Mouse (Mus musculus) ES-CJ7 (cell line): Measurements from ENCODE around the gene Lyl1.

ENCODE experiments used
- DNase-seq: peaks from one replicate; pipeline ENCODE4 v3.0.0; 2011; ENCODE audit warnings: low read depth, low spot score

Lyl1 gene

DNA sequence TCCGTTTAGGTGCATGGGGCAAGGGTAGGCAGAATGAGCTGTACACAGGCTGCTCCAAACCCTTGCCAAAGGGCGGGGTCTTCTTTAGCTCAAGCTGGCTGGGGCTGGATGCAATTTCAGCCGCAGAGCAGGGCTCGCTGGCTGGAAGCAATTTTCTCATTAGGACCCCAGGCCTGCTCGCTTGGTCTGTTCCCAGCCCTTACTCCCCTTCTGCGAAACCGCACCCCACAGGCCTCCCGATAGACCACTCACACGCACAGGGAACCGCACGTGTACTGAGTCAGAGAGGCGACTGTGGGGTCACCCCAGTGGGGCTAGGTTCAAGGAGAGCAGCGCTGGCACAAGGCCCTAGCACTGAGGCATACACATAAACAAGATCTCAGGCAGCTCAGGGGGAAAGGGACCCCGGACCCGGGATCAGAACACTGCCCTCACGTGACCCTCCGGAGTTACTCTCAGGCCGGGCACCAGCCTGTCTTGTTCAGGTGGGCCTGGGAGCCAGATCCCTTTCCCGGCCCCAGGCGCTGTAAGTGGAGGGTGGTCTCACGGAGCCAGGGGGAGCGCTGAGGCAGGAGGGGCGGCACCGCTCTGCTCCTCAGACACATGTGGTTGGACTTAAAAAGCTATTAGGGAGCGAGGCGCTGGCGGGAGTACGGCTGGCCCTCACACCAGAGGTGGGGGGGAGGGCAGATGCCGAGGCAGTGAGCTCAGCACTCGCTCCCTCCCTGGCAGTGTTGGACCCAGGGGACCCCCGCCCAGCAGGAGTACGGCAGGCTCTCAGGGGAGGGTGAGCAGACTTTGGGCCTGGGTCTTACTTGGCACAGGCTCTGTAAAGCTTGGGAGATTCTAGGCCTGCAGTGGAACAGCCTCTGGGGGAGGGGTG is 41.2 kb downstream of the Lyl1 start:
- DNase-seq: peak; percentile 63

GRCm38 (mm10) chr8:84743054-84743415 is 41.8 kb downstream of the Lyl1 start:
- DNase-seq: no peak

DNA sequence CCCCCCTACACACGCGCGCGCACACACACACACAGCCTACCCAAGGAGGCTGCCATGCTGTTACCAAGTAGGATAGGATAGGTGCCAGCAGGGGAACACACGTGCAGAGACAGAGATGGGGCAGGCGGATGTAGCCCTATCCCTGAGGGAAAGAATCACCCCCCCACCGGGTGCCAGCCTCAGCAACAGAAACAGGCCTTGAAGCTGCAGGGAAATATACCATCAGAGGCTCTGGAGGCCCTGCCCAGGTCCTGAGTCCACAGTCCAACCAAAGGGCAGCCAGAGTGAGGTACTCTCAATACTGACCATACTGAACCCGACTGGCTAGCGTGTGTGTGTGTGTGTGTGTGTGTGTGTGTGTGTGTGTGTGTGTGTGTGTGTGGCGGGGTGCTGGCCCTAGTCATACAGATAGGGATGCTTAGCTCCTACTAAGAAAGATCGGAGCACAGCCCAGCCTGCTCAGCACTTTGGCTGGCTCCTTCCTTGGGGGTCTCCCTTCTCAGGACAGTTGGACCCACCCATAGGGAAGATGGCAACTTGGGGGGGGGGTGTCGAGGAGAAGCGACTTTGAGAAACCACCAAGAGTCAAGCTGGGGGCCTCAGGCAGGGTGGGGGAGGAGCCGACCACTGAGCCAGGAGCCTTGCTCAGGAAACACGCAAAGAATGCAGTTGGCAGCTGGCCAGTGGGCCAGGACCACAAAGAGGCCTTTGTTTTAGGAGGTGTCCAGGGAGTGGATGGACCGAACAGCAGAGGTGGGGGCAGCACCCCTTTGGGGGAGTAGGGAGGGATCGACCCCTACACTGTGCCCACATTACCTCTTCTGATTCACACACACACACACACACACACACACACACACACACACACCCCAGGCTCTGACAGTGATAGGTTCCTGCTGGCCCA is 42.5 kb downstream of the Lyl1 start:
- DNase-seq: peak; percentile 23

DNA sequence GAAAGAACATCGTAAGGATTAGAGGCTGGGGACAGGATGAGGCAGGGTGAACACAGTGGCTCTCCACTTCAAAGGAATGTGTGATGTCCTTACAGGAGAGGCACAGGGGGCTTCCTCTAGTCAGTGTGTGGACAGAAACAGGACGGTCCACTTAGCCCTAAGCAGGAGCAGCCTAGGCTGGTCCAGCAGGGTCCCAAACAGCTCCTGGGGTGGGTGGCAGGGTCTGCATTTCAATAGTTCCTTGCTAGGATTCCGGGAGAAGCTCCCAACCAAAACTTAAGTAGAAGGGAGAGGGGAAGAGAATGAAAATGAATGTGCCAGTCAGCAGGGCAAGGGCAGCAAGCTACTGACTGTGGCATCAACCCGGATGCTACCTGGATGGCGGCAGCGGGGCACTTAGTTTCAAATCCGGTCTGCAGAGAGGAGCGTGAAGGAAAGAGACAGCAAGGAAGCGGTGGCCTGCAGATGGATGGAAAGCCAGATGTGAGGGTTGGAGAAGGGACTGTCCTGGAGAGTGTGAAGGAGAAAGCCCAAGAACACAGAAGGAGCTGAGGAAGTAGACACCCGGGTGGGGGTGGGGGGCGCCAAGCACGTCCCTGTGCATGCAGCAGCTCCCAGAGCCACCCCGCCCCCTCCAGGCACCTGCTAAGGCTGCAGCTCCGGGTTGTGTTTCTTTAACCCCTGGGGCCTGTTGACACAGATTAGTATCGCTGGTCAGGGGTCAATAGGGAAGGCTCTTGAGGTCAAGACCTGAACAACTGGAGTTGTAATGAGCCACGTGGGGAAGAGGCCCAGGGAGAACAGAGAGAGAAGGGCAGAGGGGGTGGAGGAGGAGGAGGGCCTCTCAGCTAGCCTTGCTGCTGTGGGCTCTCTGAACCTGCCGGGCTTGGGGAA is 44.0 kb downstream of the Lyl1 start:
- DNase-seq: peak; percentile 48

DNA sequence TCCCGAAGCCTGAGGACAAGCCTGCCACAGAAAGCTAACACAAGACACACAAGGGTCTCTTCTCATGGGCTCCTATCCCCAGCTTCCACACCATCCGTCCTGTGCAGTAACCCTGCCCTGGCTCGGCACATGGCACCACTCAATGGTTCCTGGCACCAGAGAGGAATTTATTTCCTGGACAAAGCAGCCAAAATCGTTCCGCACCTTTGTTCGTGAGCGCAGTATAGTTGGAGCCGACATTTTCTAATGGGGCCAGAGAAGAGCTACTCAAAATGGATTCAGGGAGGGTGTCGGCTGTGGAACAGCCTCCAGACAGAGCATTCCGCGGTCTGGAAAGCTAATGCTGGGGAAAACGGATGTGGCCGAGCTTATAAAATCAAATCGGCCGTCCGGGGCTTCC is 48.3 kb downstream of the Lyl1 start:
- no peak for DNase-seq

DNA sequence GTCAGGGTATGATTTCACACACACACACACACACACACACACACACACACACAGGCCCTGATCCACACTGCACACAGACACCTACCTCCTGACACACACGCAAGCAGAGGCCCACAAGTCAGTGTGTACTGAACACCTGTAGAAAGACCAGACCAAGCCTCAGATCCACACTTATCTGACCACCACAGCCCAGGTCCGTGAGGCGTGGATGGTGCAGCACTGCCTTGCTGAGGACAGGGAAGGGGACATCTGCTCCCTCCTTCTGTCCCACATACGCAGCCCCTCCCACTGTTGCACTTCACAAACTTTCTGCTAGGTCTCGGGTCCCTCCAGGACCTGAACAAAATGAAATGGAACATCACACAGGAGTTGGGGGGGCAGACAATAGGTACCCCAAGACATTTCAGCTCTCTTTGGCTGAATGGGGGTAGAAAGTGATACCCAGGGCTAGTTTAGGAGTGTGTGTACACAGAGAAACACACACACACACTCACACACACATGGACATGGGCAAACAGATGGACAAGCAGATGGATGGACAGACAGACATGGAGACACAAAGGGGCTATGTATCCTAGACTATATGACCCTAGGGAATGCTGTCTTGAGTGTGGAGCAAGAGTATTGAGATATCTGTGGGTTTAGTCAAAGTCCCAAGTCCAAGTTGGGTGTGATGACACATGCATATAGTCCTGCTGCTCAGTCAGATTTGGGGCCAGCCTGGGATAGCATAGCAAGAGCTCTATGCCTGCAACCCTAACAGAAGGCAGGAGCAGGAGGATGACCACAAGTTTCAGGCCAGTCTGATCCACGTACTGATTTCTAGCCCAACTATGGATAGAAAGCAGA is 51.7 kb downstream of the Lyl1 start:
- no peak for DNase-seq
